Mouse (Mus musculus) heart, adult 2 months (tissue): ENCODE measurements around the gene Olfr972. TPM values are rescaled to one million over a fixed set of nuclear protein-coding genes. Genes with fewer than 3 reads are reported as not detected.

ENCODE experiments used
- DNase-seq, 2 experiments: peaks; one replicate each; pipeline ENCODE4 v3.0.0; 2021
- H3K27ac ChIP-seq: fragments of 200-600 bp; 2 replicates; pipeline ENCODE4 v1.8.1; 2022
- H3K27me3 ChIP-seq: fragments of 200-500 bp; 2 replicates; pipeline ENCODE4 v1.6.1; 2012; ENCODE audit warnings: mild to moderate bottlenecking, low read length, inconsistent platforms, mixed read lengths; ENCODE audit not compliant: control insufficient read depth, insufficient read depth
- H3K36me3 ChIP-seq: fragments of 200-500 bp; 2 replicates; pipeline ENCODE4 v1.6.1; 2012; ENCODE audit warnings: low read length, inconsistent platforms; ENCODE audit not compliant: control insufficient read depth, insufficient read depth
- H3K4me1 ChIP-seq: fragments of 200-500 bp; 2 replicates; pipeline ENCODE4 v1.6.1; 2011; ENCODE audit warnings: low read length; ENCODE audit not compliant: control insufficient read depth, insufficient read depth
- H3K4me3 ChIP-seq: fragments of 200-600 bp; 2 replicates; pipeline ENCODE4 v1.8.1; 2022
- H3K79me2 ChIP-seq: fragments of 200-500 bp; replicated peaks from 2 replicates; pipeline ENCODE4 v1.6.1; 2012; ENCODE audit warnings: mild to moderate bottlenecking, inconsistent platforms, low read length, moderate library complexity, mixed read lengths; ENCODE audit not compliant: control insufficient read depth, insufficient read depth
- H3K9ac ChIP-seq: fragments of 200-500 bp; 2 replicates; pipeline ENCODE4 v1.6.1; 2012; ENCODE audit warnings: low read depth, mild to moderate bottlenecking, control low read depth, inconsistent platforms, low read length, mixed read lengths
- CTCF ChIP-seq: fragments of 200-600 bp; IDR thresholded peaks from 2 replicates; pipeline ENCODE4 v1.8.1; 2022; ENCODE audit warnings: antibody characterized with exemption, mild to moderate bottlenecking, moderate library complexity
- EP300 ChIP-seq: fragments of 200-500 bp; IDR thresholded peaks from 2 replicates; pipeline ENCODE4 v1.6.1; 2011; ENCODE audit warnings: low read depth, low read length, control low read depth; ENCODE audit not compliant: insufficient read depth
- POLR2A ChIP-seq: fragments of 200-500 bp; IDR thresholded peaks from 2 replicates; pipeline ENCODE4 v1.6.1; 2011; ENCODE audit warnings: mild to moderate bottlenecking, low read depth, low read length, control low read depth; ENCODE audit not compliant: insufficient read depth
- WGBS: fragments of 180-500 bp; shearing (Covaris S2); methylation state at CpG from one replicate; pipeline ENCODE4 v1.1.7; 2018; 5-methylcytosine and 5-hydroxymethylcytosine counted together
- intact Hi-C: fragments of 180-260 bp; cut with DNase I; formaldehyde crosslinking; loops from one replicate; pipeline ENCODE4 v1.15.1; 2025
- polyA plus RNA-seq: library from polyadenylated mRNA; depleted of rRNA; stranded (reverse); fragments of >200 nt; gene quantifications from 2 replicates; pipeline ENCODE4 v1.2.3, GENCODE M21; 2012; rRNA removed
- total RNA-seq, 2 experiments: library from RNA; stranded (reverse); gene quantifications; 2 replicates each; pipeline ENCODE4 v1.2.3; 2021

Gene Olfr972
- total and polyA plus RNA-seq, 3 experiments = not detected

DNA sequence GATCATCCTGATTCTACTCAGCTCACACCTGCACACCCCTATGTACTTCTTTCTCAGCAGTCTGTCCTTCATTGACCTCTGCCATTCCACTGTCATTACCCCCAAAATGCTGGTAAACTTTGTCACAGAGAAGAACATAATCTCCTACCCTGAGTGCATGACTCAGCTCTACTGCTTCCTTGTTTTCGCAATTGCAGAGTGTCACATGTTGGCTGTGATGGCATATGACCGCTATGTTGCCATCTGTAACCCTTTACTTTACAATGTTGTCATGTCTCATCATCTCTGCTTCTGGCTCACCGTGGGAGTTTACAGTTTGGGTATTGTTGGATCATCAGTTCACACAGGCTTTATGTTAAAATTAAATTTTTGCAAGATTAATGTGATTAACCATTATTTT lies 43.7 kb downstream of the Olfr972 start:
- no peak for TF ChIP-seq CTCF
- TF ChIP-seq POLR2A = no peak
- no peak for TF ChIP-seq EP300
- Histone ChIP-seq H3K27me3 (no peaks in the 10 kb centered on the region), H3K36me3 (no peaks in the 10 kb centered on the region), H3K4me3 (no peak overlapping the region), H3K27ac (no peak overlapping the region), H3K79me2 (no peaks in the 10 kb centered on the region), H3K9ac (no peak overlapping the region), H3K4me1 (no peaks in the 10 kb centered on the region)
- no peak for DNase-seq
- 63% methylated on average over 3 of the region's 3 CpGs for WGBS
- intact Hi-C loops = no loop called here

Other genes with a start within 250 kb of the Olfr972 start
- not detected for gene Olfr960, start 245.0 kb upstream of the Olfr972 start, total RNA-seq
- not detected in 2 replicates for gene Olfr960, start 245.0 kb upstream of the Olfr972 start, polyA plus RNA-seq
- gene Olfr961, start 221.3 kb upstream of the Olfr972 start, total RNA-seq = not detected
- gene Olfr961, start 221.3 kb upstream of the Olfr972 start, polyA plus RNA-seq = not detected in 2 replicates
- gene Olfr963, start 199.2 kb upstream of the Olfr972 start, total RNA-seq = not detected
- gene Olfr963, start 199.2 kb upstream of the Olfr972 start, polyA plus RNA-seq = not detected in 2 replicates
- not detected for gene Olfr149, start 159.3 kb upstream of the Olfr972 start, total RNA-seq
- not detected in 2 replicates for gene Olfr149, start 159.3 kb upstream of the Olfr972 start, polyA plus RNA-seq
- not detected for gene Olfr965, start 155.1 kb upstream of the Olfr972 start, total RNA-seq
- not detected in 2 replicates for gene Olfr965, start 155.1 kb upstream of the Olfr972 start, polyA plus RNA-seq
- gene Olfr150, start 135.4 kb upstream of the Olfr972 start, total RNA-seq = not detected
- not detected in 2 replicates for gene Olfr150, start 135.4 kb upstream of the Olfr972 start, polyA plus RNA-seq
- gene Olfr967, start 120.2 kb upstream of the Olfr972 start, total RNA-seq = not detected
- gene Olfr967, start 120.2 kb upstream of the Olfr972 start, polyA plus RNA-seq = not detected in 2 replicates
- not detected for gene Olfr968, start 83.2 kb upstream of the Olfr972 start, total RNA-seq
- gene Olfr968, start 83.2 kb upstream of the Olfr972 start, polyA plus RNA-seq = not detected in 2 replicates
- not detected for gene Olfr969, start 75.5 kb upstream of the Olfr972 start, total RNA-seq
- gene Olfr969, start 75.5 kb upstream of the Olfr972 start, polyA plus RNA-seq = not detected in 2 replicates
- not detected for gene Olfr970, start 57.6 kb upstream of the Olfr972 start, total RNA-seq
- gene Olfr970, start 57.6 kb upstream of the Olfr972 start, polyA plus RNA-seq = not detected in 2 replicates
- not detected for gene Olfr971, start 29.5 kb upstream of the Olfr972 start, total RNA-seq
- gene Olfr971, start 29.5 kb upstream of the Olfr972 start, polyA plus RNA-seq = not detected in 2 replicates
- not detected for gene Olfr229, start 40.9 kb downstream of the Olfr972 start, total RNA-seq
- gene Olfr229, start 40.9 kb downstream of the Olfr972 start, polyA plus RNA-seq = not detected in 2 replicates
- gene Olfr974, start 71.1 kb downstream of the Olfr972 start, total RNA-seq = not detected
- not detected in 2 replicates for gene Olfr974, start 71.1 kb downstream of the Olfr972 start, polyA plus RNA-seq
- gene Olfr975, start 85.6 kb downstream of the Olfr972 start, total RNA-seq = not detected
- not detected in 2 replicates for gene Olfr975, start 85.6 kb downstream of the Olfr972 start, polyA plus RNA-seq
- gene Olfr976, start 94.7 kb downstream of the Olfr972 start, total RNA-seq = not detected
- gene Olfr976, start 94.7 kb downstream of the Olfr972 start, polyA plus RNA-seq = not detected in 2 replicates
- not detected for gene Olfr978, start 125.7 kb downstream of the Olfr972 start, total RNA-seq
- gene Olfr978, start 125.7 kb downstream of the Olfr972 start, polyA plus RNA-seq = not detected in 2 replicates
- not detected for gene Olfr979, start 137.0 kb downstream of the Olfr972 start, total RNA-seq
- gene Olfr979, start 137.0 kb downstream of the Olfr972 start, polyA plus RNA-seq = not detected in 2 replicates
- not detected for gene Olfr980, start 143.2 kb downstream of the Olfr972 start, total RNA-seq
- not detected in 2 replicates for gene Olfr980, start 143.2 kb downstream of the Olfr972 start, polyA plus RNA-seq
- gene Olfr981, start 155.0 kb downstream of the Olfr972 start, total RNA-seq = not detected
- gene Olfr981, start 155.0 kb downstream of the Olfr972 start, polyA plus RNA-seq = not detected in 2 replicates
- not detected for gene Olfr982, start 207.4 kb downstream of the Olfr972 start, total RNA-seq
- not detected in 2 replicates for gene Olfr982, start 207.4 kb downstream of the Olfr972 start, polyA plus RNA-seq
- not detected for gene Olfr983, start 227.2 kb downstream of the Olfr972 start, total RNA-seq
- gene Olfr983, start 227.2 kb downstream of the Olfr972 start, polyA plus RNA-seq = not detected in 2 replicates
- not detected for gene Olfr984, start 247.8 kb downstream of the Olfr972 start, total RNA-seq
- gene Olfr984, start 247.8 kb downstream of the Olfr972 start, polyA plus RNA-seq = not detected in 2 replicates